Mouse (Mus musculus): ENCODE measurements around the gene Zfp329.
"Not testable (repeated sequence)": the region's sequence is repeated elsewhere in the genome, so short reads cannot be mapped to it uniquely, and the experiment has no call there.

Zfp329 gene

GRCm38 (mm10) chr7:12818521-12819295 is at the start of gene Zfp329:
Gene Zfp329 (minus strand): TSS chr7:12818858.
- peak; percentile 89 for DNase-seq (ENCODE audit: low spot score)

- no peak for DNase-seq (ENCODE audit: low spot score)
Measured at GRCm38 (mm10) chr7:12835779-12836178, 17.1 kb upstream of the Zfp329 start.

- no peak for DNase-seq (ENCODE audit: low spot score)
Measured at GRCm38 (mm10) chr7:12835193-12835671, 16.6 kb upstream of the Zfp329 start.

DNA sequence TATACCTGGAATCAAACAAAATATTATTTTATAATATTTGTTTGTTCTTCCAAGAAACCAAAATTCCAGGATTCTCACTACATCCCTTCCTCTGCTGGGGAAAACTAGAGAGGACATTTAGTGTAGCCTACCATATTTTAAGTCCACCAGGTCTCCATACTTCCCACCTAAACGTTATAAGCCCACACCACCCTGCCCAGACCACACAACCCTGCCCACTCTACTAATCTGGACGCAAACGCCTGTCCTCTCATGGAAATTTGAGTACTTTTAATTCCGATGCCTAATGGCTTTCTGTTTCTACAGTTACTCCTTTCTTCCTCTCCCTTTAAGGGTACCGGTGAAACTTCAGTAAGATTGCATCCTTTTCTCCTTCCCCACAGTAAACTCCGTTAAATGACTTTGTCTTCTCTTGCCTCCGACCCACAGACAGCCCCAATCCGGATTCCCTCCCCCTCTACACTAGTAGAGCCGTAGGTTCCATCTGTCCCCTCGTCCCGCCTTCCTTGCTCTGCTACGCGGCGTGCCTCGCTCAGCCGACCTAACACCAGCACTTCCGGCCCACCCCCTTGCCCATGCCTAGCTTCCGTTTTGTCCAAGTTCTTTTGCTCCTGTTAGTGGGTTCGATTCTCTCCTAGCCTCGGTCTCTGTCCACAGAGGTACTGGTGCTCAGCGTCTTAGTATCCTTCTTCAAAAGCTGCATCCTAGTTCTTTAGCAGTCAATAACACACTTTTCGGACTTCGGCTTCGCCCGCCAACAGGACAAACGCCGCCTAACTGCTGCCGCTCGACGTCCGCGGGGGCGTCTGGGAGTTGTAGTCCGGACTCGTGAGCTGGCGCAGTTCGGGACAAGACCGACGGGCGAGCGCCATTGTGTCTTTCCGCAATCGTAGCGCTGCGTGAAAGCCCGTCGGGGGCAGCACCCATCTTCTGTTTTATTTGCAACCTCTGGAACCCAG is 15.8 kb upstream of the Zfp329 start, which contains the start of gene Zfp110:
Gene Zfp110 (plus strand): TSS at position 600 of the 959 bp plus-strand sequence.
- DNase-seq (ENCODE audit: low spot score): peak; percentile 95

- DNase-seq (ENCODE audit: low spot score): no peak
Measured at GRCm38 (mm10) chr7:12815566-12815965, 3.1 kb downstream of the Zfp329 start.

DNA sequence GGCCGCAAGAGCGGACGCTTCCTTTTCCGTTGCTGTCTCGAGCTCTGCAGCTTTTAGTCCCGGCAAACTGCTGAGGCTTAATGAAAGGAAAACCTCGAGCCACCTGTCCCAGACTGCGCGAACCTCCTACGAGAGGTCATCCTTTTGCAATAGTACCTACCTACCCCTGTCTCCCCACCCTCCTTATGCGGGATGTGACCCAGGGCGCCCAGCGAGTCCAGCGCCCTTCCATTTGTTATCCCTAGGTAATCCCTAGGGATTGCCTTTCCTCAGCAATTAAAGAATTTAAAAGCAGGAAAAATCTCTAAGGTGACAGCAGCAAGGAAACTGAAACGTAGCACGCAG is 15.0 kb downstream of the Zfp329 start:
- no peak for DNase-seq (ENCODE audit: low spot score)

GRCm38 (mm10) chr7:12802866-12803726 is 15.6 kb downstream of the Zfp329 start, which contains the start of gene Zscan18:
Gene Zscan18 (minus strand): TSS chr7:12803635.
- DNase-seq (ENCODE audit: low spot score): peak; percentile 85

GRCm38 (mm10) chr7:12799554-12799953 is 19.1 kb downstream of the Zfp329 start:
- no peak for DNase-seq (ENCODE audit: low spot score)

DNA sequence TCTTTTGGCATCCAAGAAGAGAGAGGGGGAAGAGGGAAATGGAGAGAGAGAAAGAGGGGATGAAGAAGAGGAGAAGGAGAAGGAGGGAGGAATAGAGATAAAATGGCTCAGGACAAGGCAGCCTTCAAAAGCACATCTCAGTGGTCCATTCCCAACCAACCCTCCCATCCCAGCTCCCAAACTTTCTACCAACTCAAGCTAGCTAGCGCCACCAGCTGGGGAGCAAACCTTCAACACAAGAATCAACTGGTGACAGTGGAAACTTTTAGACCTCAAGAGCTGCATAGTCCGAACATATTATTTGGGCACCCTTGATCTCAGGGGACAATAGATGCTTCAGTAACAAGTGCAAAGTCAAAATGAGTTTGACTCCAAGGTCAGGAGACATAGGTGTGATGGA is 20.7 kb downstream of the Zfp329 start:
- DNase-seq (ENCODE audit: low spot score): no peak

GRCm38 (mm10) chr7:12792624-12793023 is 26.0 kb downstream of the Zfp329 start:
- DNase-seq (ENCODE audit: low spot score): not testable (repeated sequence)

DNA sequence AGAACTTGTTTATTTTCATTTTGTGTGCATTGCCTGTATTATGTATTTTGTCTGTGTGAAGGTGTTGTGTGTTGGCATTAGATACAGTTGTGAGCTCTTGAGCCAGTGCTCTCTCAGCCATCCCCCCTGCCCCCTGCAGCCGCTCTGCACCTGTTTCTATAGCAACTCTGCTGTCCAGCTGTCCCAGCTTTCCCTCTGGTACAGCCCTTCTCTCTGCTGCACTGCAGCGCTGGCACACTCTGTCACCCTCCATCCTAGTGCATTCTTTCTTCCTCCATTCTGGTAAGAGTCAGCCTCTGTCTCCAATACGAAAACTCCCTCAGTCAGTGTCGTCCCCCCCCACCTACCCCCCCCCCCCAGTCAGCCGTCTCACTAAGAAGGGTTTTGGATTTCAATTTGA is 30.6 kb downstream of the Zfp329 start:
- DNase-seq (ENCODE audit: low spot score): no peak

DNA sequence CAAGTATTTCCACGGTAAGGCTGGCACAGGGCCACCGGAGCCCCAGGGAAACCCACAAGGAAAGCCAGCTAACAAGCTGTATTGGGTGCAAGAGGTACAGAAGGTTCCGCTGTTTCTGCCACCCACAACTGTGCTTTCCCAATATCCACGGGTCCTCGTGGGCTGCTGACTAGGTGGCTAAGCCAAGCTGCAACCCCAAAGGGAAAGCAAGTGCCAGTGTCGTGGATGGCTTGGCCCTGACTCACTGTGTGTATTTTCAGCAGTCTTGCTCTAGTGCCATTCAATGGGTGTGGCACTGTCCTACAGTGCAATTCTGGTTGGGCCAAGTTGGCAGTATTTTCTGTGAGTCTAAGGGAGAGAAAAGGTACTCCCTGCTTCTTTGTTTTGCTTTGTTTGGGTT is 31.3 kb downstream of the Zfp329 start:
- DNase-seq (ENCODE audit: low spot score): no peak

GRCm38 (mm10) chr7:12780151-12780830 is 38.4 kb downstream of the Zfp329 start:
- DNase-seq (ENCODE audit: low spot score): peak; percentile 80

DNA sequence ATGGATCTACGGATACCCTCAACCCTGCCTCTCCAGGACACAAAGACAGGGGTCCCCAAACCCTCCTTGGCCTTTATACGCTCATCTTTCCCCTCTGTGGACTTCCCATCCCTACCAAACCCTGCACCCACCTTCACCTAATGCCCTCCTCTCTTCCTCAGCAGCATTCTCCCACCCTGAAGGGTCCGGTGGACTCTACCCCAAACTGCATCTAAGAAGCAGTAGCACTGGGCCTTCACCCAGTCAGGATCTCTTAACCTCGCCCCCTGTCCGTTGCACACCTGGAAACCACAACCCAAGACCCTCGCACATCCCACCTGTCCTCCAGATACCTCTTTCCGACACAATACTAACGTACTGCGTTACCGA is 38.9 kb downstream of the Zfp329 start:
- peak; percentile 4 for DNase-seq (ENCODE audit: low spot score)

GRCm38 (mm10) chr7:12779141-12779540 is 39.5 kb downstream of the Zfp329 start:
- no peak for DNase-seq (ENCODE audit: low spot score)

- no peak for DNase-seq (ENCODE audit: low spot score)
Measured at GRCm38 (mm10) chr7:12774606-12775005, 44.1 kb downstream of the Zfp329 start.

DNA sequence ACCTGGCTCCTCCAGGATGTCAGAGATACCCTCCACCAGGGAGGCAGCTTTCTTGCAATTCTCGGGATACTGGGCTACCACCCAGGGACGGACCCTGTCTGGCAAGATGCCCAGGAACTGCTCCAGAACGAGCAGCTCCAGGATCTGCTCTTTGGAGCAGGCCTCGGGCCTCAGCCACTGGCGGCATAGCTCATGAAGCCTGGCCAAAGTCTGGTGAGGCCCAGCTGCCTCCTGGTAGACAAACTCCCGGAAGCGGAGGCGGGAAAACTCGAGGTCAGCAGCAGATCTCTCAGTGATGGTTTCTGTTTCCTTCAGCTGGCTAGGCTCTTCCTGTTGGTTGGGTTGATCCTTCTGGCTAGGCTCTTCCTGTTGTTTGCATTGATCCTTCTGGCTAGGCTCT is 44.5 kb downstream of the Zfp329 start:
- no peak for DNase-seq (ENCODE audit: low spot score)
